10 mouse cellular contexts compared by ENCODE assay signal in genomic region chr11:112850532-112851272, GRCm38 (mm10).
DNase-seq lines count a peak whose midpoint lies in the region; ATAC-seq lines count a peak whose summit lies in the region.
"Had no signal": no experiment of that assay in that cellular context is flagged by ENCODE, and none has a peak within 500 bp of the region (broad histone marks: within the 10 kb centered on the region; RNA-seq: fewer than 3 reads in every experiment).

No protein-coding gene starts in this region.

- H3K9me3 ChIP-seq in midbrain, embryonic 10.5 days (replicated peaks) = no peaks in the 10 kb centered on the region
- H3K9me3 ChIP-seq in midbrain, embryonic 16.5 days (replicated peaks; ENCODE audit: control insufficient read depth, low read length, poor library complexity, severe bottlenecking) = no peaks in the 10 kb centered on the region
- H3K9me3 ChIP-seq in heart, embryonic 10.5 days = no peaks in the 10 kb centered on the region
- no peaks in the 10 kb centered on the region for H3K9me3 ChIP-seq in intestine, embryonic 15.5 days

- no peak for DNase-seq in midbrain, embryonic 10.5 days (ENCODE audit: low spot score)
- DNase-seq in fibroblast of lung, adult 2 months (ENCODE audit: low read depth) = peak; percentile 32
- DNase-seq in heart, embryonic 10.5 days (ENCODE audit: low spot score) = peak; percentile 91
- peak; percentile 68 to 71 for DNase-seq in heart, postnatal 36 days
- DNase-seq in cerebellum, postnatal 10 days = no peak
- DNase-seq in spleen, postnatal 36 days (ENCODE audit: low spot score in 2 of 2) = no peak
- DNase-seq: right cerebral cortex, postnatal 4 days had no signal

- H3K36me3 ChIP-seq in midbrain, embryonic 10.5 days = no peaks in the 10 kb centered on the region
- no peaks in the 10 kb centered on the region for H3K36me3 ChIP-seq in midbrain, embryonic 16.5 days (ENCODE audit: control insufficient read depth, insufficient read depth, low read length)
- no peaks in the 10 kb centered on the region for H3K36me3 ChIP-seq in heart, embryonic 10.5 days
- H3K36me3 ChIP-seq in intestine, embryonic 15.5 days = no peaks in the 10 kb centered on the region

- H3K9ac ChIP-seq in midbrain, embryonic 16.5 days (ENCODE audit: low read depth, low read length) = no peak overlapping the region
- H3K9ac ChIP-seq in intestine, embryonic 15.5 days = no peak overlapping the region

- H3K27ac ChIP-seq in midbrain, embryonic 10.5 days (replicated peaks) = peak overlapping the region; percentile 46; the same call in 1 of the 2 replicates
- H3K27ac ChIP-seq in midbrain, embryonic 16.5 days (ENCODE audit: low read length) = no peak overlapping the region
- no peak overlapping the region for H3K27ac ChIP-seq in heart, embryonic 10.5 days
- H3K27ac ChIP-seq in intestine, embryonic 15.5 days = no peak overlapping the region
- H3K27ac ChIP-seq: kidney, postnatal 0 days had no signal

- intact Hi-C loops in heart, postnatal 36 days (cut with DNase I) = loop anchor here (2.0 kb wide), 1 partner anchor 68 kb away; the partner anchor contains the start of gene Sox9

- no peak overlapping the region for H3K4me2 ChIP-seq in midbrain, embryonic 16.5 days (ENCODE audit: low read length)
- H3K4me2 ChIP-seq in intestine, embryonic 15.5 days (replicated peaks) = no peak overlapping the region

- no peak for ATAC-seq in midbrain, embryonic 16.5 days
- ATAC-seq in intestine, embryonic 15.5 days = no peak

- no peak overlapping the region for H3K4me3 ChIP-seq in midbrain, embryonic 10.5 days
- H3K4me3 ChIP-seq in midbrain, embryonic 16.5 days (ENCODE audit: low read depth, low read length) = no peak overlapping the region
- H3K4me3 ChIP-seq in heart, embryonic 10.5 days = 0 out of 2 replicates have a peak overlapping the region, but pooled peaks have one; percentile 1
- no peak overlapping the region for H3K4me3 ChIP-seq in intestine, embryonic 15.5 days (replicated peaks)

- 0 out of 2 replicates have a peak, but pooled peaks cover 2% of the 10 kb centered on the region for H3K4me1 ChIP-seq in midbrain, embryonic 10.5 days
- H3K4me1 ChIP-seq in midbrain, embryonic 16.5 days (ENCODE audit: control insufficient read depth, insufficient read depth, low read length) = no peaks in the 10 kb centered on the region
- H3K4me1 ChIP-seq in heart, embryonic 10.5 days = peaks cover 19% of the 10 kb centered on the region
- no peaks in the 10 kb centered on the region for H3K4me1 ChIP-seq in intestine, embryonic 15.5 days (replicated peaks)

- H3K27me3 ChIP-seq in midbrain, embryonic 10.5 days (ENCODE audit: low read depth, poor library complexity, severe bottlenecking) = peaks cover 5% of the 10 kb centered on the region; the same call in 1 of the 2 replicates
- H3K27me3 ChIP-seq in midbrain, embryonic 16.5 days (ENCODE audit: control insufficient read depth, insufficient read depth, low read depth, low read length) = no peaks in the 10 kb centered on the region
- H3K27me3 ChIP-seq in heart, embryonic 10.5 days (ENCODE audit: insufficient read depth, poor library complexity, severe bottlenecking) = peaks cover 24% of the 10 kb centered on the region; the same call in 1 of the 2 replicates
- no peaks in the 10 kb centered on the region for H3K27me3 ChIP-seq in intestine, embryonic 15.5 days (replicated peaks)

- 86% methylated on average over 13 of the region's 13 CpGs for WGBS in midbrain, embryonic 10.5 days
- 85% methylated on average over 13 of the region's 13 CpGs for WGBS in midbrain, embryonic 16.5 days
- WGBS in heart, embryonic 10.5 days = 32% methylated on average over 13 of the region's 13 CpGs
- WGBS in intestine, embryonic 15.5 days = 80% methylated on average over 13 of the region's 13 CpGs

Comparison
In these comparisons a context has a peak if more than half of its experiments do, and no peak if none do; other contexts are left out.
1. DNase-seq: peak in fibroblast of lung, adult 2 months (single experiment), heart, embryonic 10.5 days (single experiment) and heart, postnatal 36 days (2 of 2); none in midbrain, embryonic 10.5 days (single experiment), cerebellum, postnatal 10 days (0 of 2) and spleen, postnatal 36 days (0 of 2).